Mouse (Mus musculus) brown adipose tissue, adult 24 weeks (tissue): ENCODE data around the gene Ankle2. TPM values are rescaled to one million over a fixed set of nuclear protein-coding genes. Genes with fewer than 3 reads are reported as not detected.

Experiments
- polyA plus RNA-seq: library from polyadenylated mRNA; stranded (reverse); fragments of >200 nt; gene quantifications from 2 replicates; pipeline ENCODE4 v1.2.4, GENCODE M21; 2012; ENCODE audit not compliant: missing spikeins, insufficient read depth, insufficient read length

Gene Ankle2
- polyA plus RNA-seq, 1 experiment, result 10.3 TPM

Other genes with a start within 250 kb of the Ankle2 start
- gene Zfp932, start 234.5 kb upstream of the Ankle2 start, polyA plus RNA-seq, result 12.2 and 14.1 TPM in 2 replicates
- 1.6 and 2.3 TPM in 2 replicates for gene Gm17655, start 158.5 kb upstream of the Ankle2 start, polyA plus RNA-seq
- gene Gm35315, start 136.6 kb upstream of the Ankle2 start, polyA plus RNA-seq, result 0.32 TPM in 1 of 2 replicates, not detected in the other
- gene Plcxd1, start 131.0 kb upstream of the Ankle2 start, polyA plus RNA-seq, result not detected in 2 replicates
- gene Gtpbp6, start 122.8 kb upstream of the Ankle2 start, polyA plus RNA-seq, result 13.1 and 15.4 TPM in 2 replicates
- 1.7 and 3.0 TPM in 2 replicates for gene Zfp605, start 120.9 kb upstream of the Ankle2 start, polyA plus RNA-seq
- 8.1 and 9.0 TPM in 2 replicates for gene Chfr, start 95.2 kb upstream of the Ankle2 start, polyA plus RNA-seq
- 13.3 and 14.6 TPM in 2 replicates for gene Golga3, start 54.3 kb upstream of the Ankle2 start, polyA plus RNA-seq
- 23.3 and 26.3 TPM in 2 replicates for gene Pgam5, start 38.9 kb downstream of the Ankle2 start, polyA plus RNA-seq
- gene Pxmp2, start 55.2 kb downstream of the Ankle2 start, polyA plus RNA-seq, result 21.3 and 26.9 TPM in 2 replicates
- 0.79 and 1.4 TPM in 2 replicates for gene Pole, start 55.3 kb downstream of the Ankle2 start, polyA plus RNA-seq
- gene P2rx2, start 112.2 kb downstream of the Ankle2 start, polyA plus RNA-seq, result not detected in 2 replicates
- gene Lrcol1, start 113.7 kb downstream of the Ankle2 start, polyA plus RNA-seq, result not detected in 2 replicates
- gene Fbrsl1, start 217.5 kb downstream of the Ankle2 start, polyA plus RNA-seq, result 10.4 and 12.2 TPM in 2 replicates